Comparison of ENCODE assay signal across 22 mouse cellular contexts in genomic region chr2:59594095-59594494, GRCm38 (mm10). TPM values are rescaled to one million over a fixed set of nuclear protein-coding genes. Genes with fewer than 3 reads are reported as not detected.
DNase-seq lines count a peak whose midpoint lies in the region; ATAC-seq and TF ChIP-seq lines count a peak whose summit lies in the region.
"Had no signal": no experiment of that assay in that cellular context is flagged by ENCODE, and none has a peak within 500 bp of the region (broad histone marks: within the 10 kb centered on the region; RNA-seq: fewer than 3 reads in every experiment).

No protein-coding gene starts in this region.

- H3ac ChIP-seq in myocyte (ENCODE audit: control insufficient read depth, insufficient read length), result no peak overlapping the region

- H3K36me3 ChIP-seq in heart, embryonic 12.5 days, result no peaks in the 10 kb centered on the region
- no peaks in the 10 kb centered on the region for H3K36me3 ChIP-seq in myocyte (ENCODE audit: control insufficient read depth, insufficient read depth)
- H3K36me3 ChIP-seq: embryonic facial prominence, embryonic 10.5 days; liver, embryonic 15.5 days; midbrain, embryonic 12.5 days; stomach, embryonic 15.5 days had no signal

- DNase-seq in heart, adult 11 months, result peak; percentile 48
- peak; percentile 32 for DNase-seq in 416B (ENCODE audit: low read depth)
- DNase-seq in NIH3T3 (ENCODE audit: low read depth), result peak; percentile 39
- DNase-seq in layer of hippocampus, adult 18-20 months (ENCODE audit: low spot score in 2 of 2), result no peak
- DNase-seq: cerebellum, adult 11 months; cerebellum, postnatal 25 days; forebrain, postnatal 0 days; gastrocnemius, postnatal 14 days; heart, postnatal 10 days; kidney, postnatal 14 days; lung, postnatal 14 days; thymus, adult 2 months had no signal

- WGBS in heart, embryonic 12.5 days, result 70% methylated on average over 6 of the region's 6 CpGs

- no peaks in the 10 kb centered on the region for H3K27me3 ChIP-seq in heart, embryonic 12.5 days (replicated peaks)
- H3K27me3 ChIP-seq in myocyte (ENCODE audit: control insufficient read depth, insufficient read depth, insufficient read length), result no peaks in the 10 kb centered on the region
- H3K27me3 ChIP-seq: liver, embryonic 15.5 days; midbrain, embryonic 12.5 days; stomach, embryonic 15.5 days had no signal

- H3K4me1 ChIP-seq in heart, embryonic 12.5 days (replicated peaks), result peaks cover 10% of the 10 kb centered on the region
- H3K4me1 ChIP-seq: liver, embryonic 15.5 days had no signal

- no peak overlapping the region for H3K9ac ChIP-seq in heart, embryonic 12.5 days
- H3K9ac ChIP-seq: forebrain, postnatal 0 days; hindbrain, embryonic 14.5 days; liver, embryonic 15.5 days; midbrain, embryonic 12.5 days; stomach, embryonic 15.5 days had no signal

- no peaks in the 10 kb centered on the region for H3K9me3 ChIP-seq in heart, embryonic 12.5 days (replicated peaks)
- H3K9me3 ChIP-seq: embryonic facial prominence, embryonic 10.5 days; liver, embryonic 15.5 days; midbrain, embryonic 12.5 days; stomach, embryonic 15.5 days had no signal

- H3K79me2 ChIP-seq in myocyte (ENCODE audit: control insufficient read depth, insufficient read depth), result no peaks in the 10 kb centered on the region

- no peak for ATAC-seq in heart, embryonic 12.5 days (ENCODE audit: insufficient number of reproducible peaks, low FRiP score)
- ATAC-seq in megakaryocyte-erythroid progenitor cell, adult 5-6 weeks (replicated peaks; ENCODE audit: low FRiP score, low TSS enrichment, poor library complexity, severe bottlenecking), result no peak
- ATAC-seq: forebrain, postnatal 0 days; intestine, embryonic 16.5 days had no signal

- H3K4me2 ChIP-seq in heart, embryonic 12.5 days, result no peak overlapping the region
- peak overlapping the region; percentile 72 for H3K4me2 ChIP-seq in myocyte (ENCODE audit: low read depth)
- H3K4me2 ChIP-seq: hindbrain, embryonic 14.5 days; liver, embryonic 15.5 days; midbrain, embryonic 12.5 days; stomach, embryonic 15.5 days had no signal

- H3K4me3 ChIP-seq in heart, embryonic 12.5 days, result no peak overlapping the region
- no peak overlapping the region for H3K4me3 ChIP-seq in myocyte
- H3K4me3 ChIP-seq: embryonic facial prominence, embryonic 10.5 days; left cerebral cortex, adult 2 months; liver, embryonic 15.5 days; midbrain, embryonic 12.5 days; stomach, embryonic 15.5 days had no signal

- TF ChIP-seq POLR2A in myocyte (IDR thresholded peaks at IDR 0.05; ENCODE audit: insufficient read length, low read depth), result no peak

- H3K27ac ChIP-seq in heart, embryonic 12.5 days (ENCODE audit: poor library complexity, severe bottlenecking), result no peak overlapping the region
- H3K27ac ChIP-seq: embryonic facial prominence, embryonic 10.5 days; hindbrain, embryonic 14.5 days; left cerebral cortex, adult 2 months; liver, embryonic 15.5 days; midbrain, embryonic 12.5 days; stomach, embryonic 15.5 days had no signal

TF ChIP-seq in myocyte, 11 proteins besides CTCF, POLR2A, EP300 and RAD21:
- TF ChIP-seq SRF (IDR thresholded peaks at IDR 0.05; ENCODE audit: control insufficient read depth, insufficient read length, low read depth) (no peak), CEBPB (IDR thresholded peaks at IDR 0.05; ENCODE audit: insufficient read depth, poor library complexity, severe bottlenecking) (peak; percentile 96)
TF ChIP-seq in myocyte: peak in this region for 1.

RNA-seq across cellular contexts. Expression of gene Tanc1, which starts 17.7 kb away (rescaled TPM):
- polyA plus RNA-seq in heart, embryonic 12.5 days (2016; fragmentation: Nextera tagmentation; extraction: Ambion mirVana), result 37.4 and 40.9 TPM in 2 replicates
- polyA plus RNA-seq in myocyte (2012; fragmentation: generic; extraction: Trizol), result 24.7 TPM
- total RNA-seq in megakaryocyte-erythroid progenitor cell, adult 5-6 weeks (2014; fragmentation: Nextera tagmentation), result 4.5 and 7.9 TPM in 2 replicates
- total RNA-seq in megakaryocyte-erythroid progenitor cell, adult 5-6 weeks (2017), result 3.5 and 4.6 TPM in 2 replicates
- 100 to 1,000 TPM; 109 to 114 TPM for total RNA-seq in layer of hippocampus, adult 18-20 months (2021)

Comparison
In these comparisons a context has a peak if more than half of its experiments do, and no peak if none do; other contexts are left out.
1. DNase-seq: peak in heart, adult 11 months (single experiment), 416B (single experiment) and NIH3T3 (single experiment); none in layer of hippocampus, adult 18-20 months (0 of 2).
2. RNA of gene Tanc1, which starts 17.7 kb away (total RNA-seq): 109 to 114 TPM in layer of hippocampus, adult 18-20 months; 3.5 to 7.9 TPM in megakaryocyte-erythroid progenitor cell, adult 5-6 weeks; every median in the first group is over 10 times any median in the second.